Mouse (Mus musculus) embryo, embryonic 11 days (tissue): ENCODE data around the gene Rdh8.
A peak's percentile ranks its signal among the peaks of the same experiment; 100 is the strongest.
"Not testable (repeated sequence)": the region's sequence is repeated elsewhere in the genome, so short reads cannot be mapped to it uniquely, and the experiment has no call there.

Experiments used
- DNase-seq: peaks from one replicate; pipeline ENCODE4 v3.0.0-alpha.2; 2015

Gene Rdh8

GRCm38 (mm10) chr9:20818236-20818635 lies at the start of gene Rdh8:
Gene Rdh8 (plus strand): TSS chr9:20818503.
- DNase-seq, result no peak

- no peak for DNase-seq
Measured at GRCm38 (mm10) chr9:20781286-20781685, 37.0 kb upstream of the Rdh8 start.

GRCm38 (mm10) chr9:20785055-20785454 lies 33.2 kb upstream of the Rdh8 start:
- no peak for DNase-seq

- DNase-seq, result no peak
Measured at GRCm38 (mm10) chr9:20787992-20788391, 30.3 kb upstream of the Rdh8 start.

GRCm38 (mm10) chr9:20789651-20790050 lies 28.7 kb upstream of the Rdh8 start:
- DNase-seq, result no peak

GRCm38 (mm10) chr9:20790345-20790744 lies 28.0 kb upstream of the Rdh8 start:
- peak; percentile 34 for DNase-seq

- DNase-seq, result peak; percentile 11
Measured at GRCm38 (mm10) chr9:20794108-20794806, 24.0 kb upstream of the Rdh8 start.

- peak; percentile 41 for DNase-seq
Measured at GRCm38 (mm10) chr9:20804266-20805158, 13.8 kb upstream of the Rdh8 start.

- no peak for DNase-seq
Measured at GRCm38 (mm10) chr9:20805159-20805495, 13.2 kb upstream of the Rdh8 start.

GRCm38 (mm10) chr9:20805706-20806105 lies 12.6 kb upstream of the Rdh8 start:
- no peak for DNase-seq

- no peak for DNase-seq
Measured at GRCm38 (mm10) chr9:20810271-20810670, 8.0 kb upstream of the Rdh8 start.

- DNase-seq, result no peak
Measured at GRCm38 (mm10) chr9:20810773-20811172, 7.5 kb upstream of the Rdh8 start.

- peak; percentile 79 for DNase-seq
Measured at GRCm38 (mm10) chr9:20812537-20813271, 5.6 kb upstream of the Rdh8 start.

GRCm38 (mm10) chr9:20814521-20815272 lies 3.6 kb upstream of the Rdh8 start, which contains the start of gene Col5a3:
Gene Col5a3 (minus strand): TSS chr9:20815067.
- peak; percentile 81 for DNase-seq

- DNase-seq, result no peak
Measured at GRCm38 (mm10) chr9:20820001-20820400, 1.7 kb downstream of the Rdh8 start.

GRCm38 (mm10) chr9:20822821-20823220 lies 4.5 kb downstream of the Rdh8 start:
- no peak for DNase-seq

- DNase-seq, result no peak
Measured at GRCm38 (mm10) chr9:20825781-20826180, 7.5 kb downstream of the Rdh8 start.

GRCm38 (mm10) chr9:20828127-20828526 lies 9.8 kb downstream of the Rdh8 start:
- DNase-seq, result no peak

- DNase-seq, result peak; percentile 93
Measured at GRCm38 (mm10) chr9:20830901-20831643, 12.8 kb downstream of the Rdh8 start.

- DNase-seq, result no peak
Measured at GRCm38 (mm10) chr9:20834881-20835280, 16.6 kb downstream of the Rdh8 start.

GRCm38 (mm10) chr9:20835431-20835954 lies 17.2 kb downstream of the Rdh8 start:
- DNase-seq, result not testable (repeated sequence)
